Mouse (Mus musculus) bone marrow, adult 2 months (tissue): Measurements from ENCODE around the gene Dnajc11.

Experiments used
- CTCF ChIP-seq: fragments of 200-500 bp; IDR thresholded peaks from 2 replicates; pipeline ENCODE4 v1.5.1; 2011; ENCODE audit warnings: low read length, control low read depth; ENCODE audit not compliant: control insufficient read depth, insufficient read depth
- POLR2A ChIP-seq: fragments of 200-500 bp; IDR thresholded peaks from 2 replicates; pipeline ENCODE4 v1.6.1; 2011; ENCODE audit warnings: low read depth, mild to moderate bottlenecking, control low read depth, low read length, borderline replicate concordance; ENCODE audit not compliant: control insufficient read depth

- TF ChIP-seq CTCF (no peak), POLR2A (no peak)
Observed at GRCm38 (mm10) chr4:151895624-151896023, 37.9 kb upstream of the Dnajc11 start.
